ENCODE assay signal across 31 mouse cellular contexts in the genomic region with DNA sequence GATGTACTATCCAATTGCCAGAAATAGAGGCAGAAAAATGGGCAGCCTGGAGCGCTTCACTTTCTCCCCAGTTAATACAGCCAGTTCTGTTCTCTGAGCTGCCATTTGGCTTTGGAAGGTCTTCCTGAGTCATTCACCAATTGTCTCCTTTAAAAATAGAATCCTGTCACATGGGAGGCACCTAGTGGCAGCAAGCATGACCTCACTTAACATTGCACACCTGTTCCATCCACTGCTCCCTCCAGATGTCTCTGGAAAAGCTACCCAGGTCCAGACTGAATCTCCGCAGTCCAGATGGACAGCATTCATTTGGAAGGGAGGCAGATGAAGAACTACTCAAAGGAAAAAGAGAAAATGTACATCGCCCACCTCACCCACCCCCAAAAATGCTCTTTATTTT.
A peak's percentile ranks its signal among the peaks of the same experiment; 100 is the strongest.
DNase-seq lines count a peak whose midpoint lies in the region; ATAC-seq and TF ChIP-seq lines count a peak whose summit lies in the region.
"Had no signal": no experiment of that assay in that cellular context is flagged by ENCODE, and none has a peak within 500 bp of the region (broad histone marks: within the 10 kb centered on the region; RNA-seq: fewer than 3 reads in every experiment).

No protein-coding gene starts in this region.

- no peak overlapping the region for H3K4me3 ChIP-seq in heart, adult 2 months
- no peak overlapping the region for H3K4me3 ChIP-seq in heart, embryonic 11.5 days (ENCODE audit: low read depth, low read length)
- no peak overlapping the region for H3K4me3 ChIP-seq in kidney, embryonic 15.5 days (replicated peaks)
- H3K4me3 ChIP-seq in kidney, embryonic 16.5 days (ENCODE audit: low read length), result no peak overlapping the region
- no peak overlapping the region for H3K4me3 ChIP-seq in myocyte
- H3K4me3 ChIP-seq: embryonic facial prominence, embryonic 10.5 days; embryonic facial prominence, embryonic 15.5 days; forebrain, embryonic 12.5 days; heart, embryonic 15.5 days; hindbrain, embryonic 10.5 days; hindbrain, embryonic 15.5 days; left cerebral cortex, adult 2 months; midbrain, embryonic 10.5 days; midbrain, embryonic 15.5 days had no signal

- H3K9ac ChIP-seq in heart, adult 2 months (ENCODE audit: low read depth, low read length), result no peak overlapping the region
- H3K9ac ChIP-seq in heart, embryonic 11.5 days (ENCODE audit: low read depth, low read length), result no peak overlapping the region
- H3K9ac ChIP-seq in kidney, embryonic 15.5 days, result no peak overlapping the region
- no peak overlapping the region for H3K9ac ChIP-seq in kidney, embryonic 16.5 days (replicated peaks; ENCODE audit: low read length)
- H3K9ac ChIP-seq: embryonic facial prominence, embryonic 15.5 days; forebrain, embryonic 12.5 days; heart, embryonic 15.5 days; hindbrain, embryonic 15.5 days; liver, embryonic 14.5 days; midbrain, embryonic 15.5 days had no signal

- H3K4me1 ChIP-seq in heart, adult 2 months (ENCODE audit: control insufficient read depth, insufficient read depth, low read length), result peaks cover 4% of the 10 kb centered on the region; the same call in 1 of the 2 replicates
- H3K4me1 ChIP-seq in heart, embryonic 11.5 days (ENCODE audit: control insufficient read depth, insufficient read depth, low read length), result peaks cover 7% of the 10 kb centered on the region; the same call in 1 of the 2 replicates
- H3K4me1 ChIP-seq in kidney, embryonic 15.5 days, result peaks cover 10% of the 10 kb centered on the region; the same call in 1 of the 2 replicates
- 0 out of 2 replicates have a peak, but pooled peaks cover 10% of the 10 kb centered on the region for H3K4me1 ChIP-seq in kidney, embryonic 16.5 days (ENCODE audit: insufficient read depth, low read length)
- H3K4me1 ChIP-seq: forebrain, embryonic 12.5 days; hindbrain, embryonic 15.5 days; midbrain, embryonic 15.5 days had no signal

- no peak for TF ChIP-seq POLR2A in heart, adult 2 months (IDR thresholded peaks at IDR 0.05; ENCODE audit: insufficient read depth, low read depth, low read length)
- no peak for TF ChIP-seq POLR2A in myocyte (IDR thresholded peaks at IDR 0.05; ENCODE audit: insufficient read length, low read depth)

- no peak for ATAC-seq in heart, embryonic 11.5 days (replicated peaks; ENCODE audit: insufficient number of reproducible peaks, low FRiP score, low TSS enrichment)
- ATAC-seq in kidney, embryonic 15.5 days (replicated peaks; ENCODE audit: low FRiP score), result no peak
- ATAC-seq in kidney, embryonic 16.5 days (ENCODE audit: low FRiP score, low TSS enrichment), result no peak
- ATAC-seq: inflammation-experienced regulatory T-cells, adult 6 months; midbrain, embryonic 15.5 days had no signal

- DNase-seq in gastrocnemius, adult 18-20 months (ENCODE audit: low spot score), result peak; percentile 46
- no peak for DNase-seq in gastrocnemius, postnatal 36 days
- peak in 1 of 2 experiments; percentile 18 for DNase-seq in heart, adult 2 months
- no peak for DNase-seq in left cerebral cortex, postnatal 25 days (ENCODE audit: low spot score in 2 of 2)
- DNase-seq: adrenal gland, postnatal 25 days; cerebellum, adult 8-10 months; cerebellum, postnatal 25 days; kidney, adult 8-10 months; kidney, postnatal 25 days; liver; lung, adult 2 months; right cerebral cortex, postnatal 25 days; spleen, adult 18-20 months; thymus, postnatal 14 days had no signal

- no peaks in the 10 kb centered on the region for H3K9me3 ChIP-seq in heart, embryonic 11.5 days (replicated peaks; ENCODE audit: control insufficient read depth, low read length)
- no peaks in the 10 kb centered on the region for H3K9me3 ChIP-seq in kidney, embryonic 15.5 days (replicated peaks)
- no peaks in the 10 kb centered on the region for H3K9me3 ChIP-seq in kidney, embryonic 16.5 days (ENCODE audit: low read length)
- H3K9me3 ChIP-seq: embryonic facial prominence, embryonic 10.5 days; embryonic facial prominence, embryonic 15.5 days; forebrain, embryonic 12.5 days; heart, embryonic 15.5 days; hindbrain, embryonic 10.5 days; hindbrain, embryonic 15.5 days; midbrain, embryonic 10.5 days; midbrain, embryonic 15.5 days had no signal

- TF ChIP-seq CTCF in heart, adult 2 months (IDR thresholded peaks at IDR 0.05), result peak; percentile 18; the same call in 1 of the 2 replicates

- no peaks in the 10 kb centered on the region for H3K79me2 ChIP-seq in heart, adult 2 months (replicated peaks; ENCODE audit: control insufficient read depth, insufficient read depth, low read length)
- H3K79me2 ChIP-seq in myocyte (ENCODE audit: control insufficient read depth, insufficient read depth), result no peaks in the 10 kb centered on the region

- WGBS in heart, adult 2 months, result 75% methylated on average over 3 of the region's 3 CpGs
- WGBS in heart, embryonic 11.5 days (ENCODE audit: insufficient replicate concordance), result 77% methylated on average over 3 of the region's 3 CpGs
- 66% methylated on average over 3 of the region's 3 CpGs for WGBS in kidney, embryonic 15.5 days
- 74% methylated on average over 3 of the region's 3 CpGs for WGBS in kidney, embryonic 16.5 days

- no peak overlapping the region for H3ac ChIP-seq in myocyte (ENCODE audit: control insufficient read depth, insufficient read length)

- H3K27ac ChIP-seq in heart, adult 2 months, result peak overlapping the region; percentile 27
- no peak overlapping the region for H3K27ac ChIP-seq in heart, embryonic 11.5 days (ENCODE audit: low read depth, low read length)
- 0 out of 2 replicates have a peak overlapping the region, but pooled peaks have one; percentile 32 for H3K27ac ChIP-seq in kidney, embryonic 15.5 days
- H3K27ac ChIP-seq in kidney, embryonic 16.5 days (ENCODE audit: low read length), result no peak overlapping the region
- H3K27ac ChIP-seq: embryonic facial prominence, embryonic 10.5 days; embryonic facial prominence, embryonic 15.5 days; forebrain, embryonic 12.5 days; heart, embryonic 15.5 days; hindbrain, embryonic 10.5 days; hindbrain, embryonic 15.5 days; left cerebral cortex, adult 2 months; liver, embryonic 14.5 days; midbrain, embryonic 10.5 days; midbrain, embryonic 15.5 days had no signal

- no peak overlapping the region for H3K4me2 ChIP-seq in heart, embryonic 11.5 days
- no peak overlapping the region for H3K4me2 ChIP-seq in kidney, embryonic 15.5 days
- H3K4me2 ChIP-seq in kidney, embryonic 16.5 days (replicated peaks; ENCODE audit: low read depth, low read length), result no peak overlapping the region
- peak overlapping the region; percentile 8 for H3K4me2 ChIP-seq in myocyte (ENCODE audit: low read depth)
- H3K4me2 ChIP-seq: embryonic facial prominence, embryonic 15.5 days; forebrain, embryonic 12.5 days; heart, embryonic 15.5 days; hindbrain, embryonic 15.5 days; midbrain, embryonic 15.5 days had no signal

- no peaks in the 10 kb centered on the region for H3K36me3 ChIP-seq in heart, adult 2 months (ENCODE audit: control insufficient read depth, insufficient read depth, low read length)
- H3K36me3 ChIP-seq in heart, embryonic 11.5 days (ENCODE audit: control insufficient read depth, insufficient read depth, low read length), result no peaks in the 10 kb centered on the region
- no peaks in the 10 kb centered on the region for H3K36me3 ChIP-seq in kidney, embryonic 15.5 days
- no peaks in the 10 kb centered on the region for H3K36me3 ChIP-seq in kidney, embryonic 16.5 days (ENCODE audit: insufficient read depth, low read length)
- no peaks in the 10 kb centered on the region for H3K36me3 ChIP-seq in myocyte (ENCODE audit: control insufficient read depth, insufficient read depth)
- H3K36me3 ChIP-seq: embryonic facial prominence, embryonic 10.5 days; embryonic facial prominence, embryonic 15.5 days; forebrain, embryonic 12.5 days; G1E; heart, embryonic 15.5 days; hindbrain, embryonic 10.5 days; hindbrain, embryonic 15.5 days; midbrain, embryonic 10.5 days; midbrain, embryonic 15.5 days had no signal

- peak; percentile 60; the same call in 1 of the 2 replicates for TF ChIP-seq EP300 in heart, adult 2 months (IDR thresholded peaks at IDR 0.05; ENCODE audit: insufficient read depth, low read depth, low read length)

- intact Hi-C loops in gastrocnemius, postnatal 36 days (cut with DNase I), result no loop called here
- intact Hi-C loops in heart, adult 2 months (cut with DNase I), result no loop called here
- intact Hi-C loops in left cerebral cortex, postnatal 25 days (cut with DNase I), result no loop called here

- no peaks in the 10 kb centered on the region for H3K27me3 ChIP-seq in heart, adult 2 months (ENCODE audit: control insufficient read depth, insufficient read depth, low read length)
- H3K27me3 ChIP-seq in heart, embryonic 11.5 days (ENCODE audit: control insufficient read depth, insufficient read depth, low read length), result no peaks in the 10 kb centered on the region
- H3K27me3 ChIP-seq in kidney, embryonic 15.5 days, result no peaks in the 10 kb centered on the region
- no peaks in the 10 kb centered on the region; the same call in 1 of the 2 replicates for H3K27me3 ChIP-seq in kidney, embryonic 16.5 days (ENCODE audit: insufficient read depth, low read length)
- H3K27me3 ChIP-seq in myocyte (ENCODE audit: control insufficient read depth, insufficient read depth, insufficient read length), result no peaks in the 10 kb centered on the region
- H3K27me3 ChIP-seq: CH12.LX; embryonic facial prominence, embryonic 15.5 days; forebrain, embryonic 12.5 days; heart, embryonic 15.5 days; hindbrain, embryonic 15.5 days; midbrain, embryonic 15.5 days had no signal

TF ChIP-seq in myocyte, 11 proteins besides CTCF, POLR2A, EP300 and RAD21:
- TF ChIP-seq USF1 (IDR thresholded peaks at IDR 0.05; ENCODE audit: low read depth), result peak; percentile 49
- TF ChIP-seq MYOG (IDR thresholded peaks at IDR 0.05; ENCODE audit: control insufficient read depth in 1 of 3, insufficient read depth in 1 of 3, insufficient read length in 2 of 3, low read depth in 2 of 3), result peak in 2 of 3 experiments; percentile 68 to 76
- TF ChIP-seq SRF (IDR thresholded peaks at IDR 0.05; ENCODE audit: control insufficient read depth, insufficient read length, low read depth), result no peak
- peak in 2 of 3 experiments; percentile 70 to 93 for TF ChIP-seq MYOD1 (IDR thresholded peaks at IDR 0.05; ENCODE audit: control insufficient read depth in 1 of 3, insufficient read length in 2 of 3, low read depth in 2 of 3)
- TF ChIP-seq TCF12 (IDR thresholded peaks at IDR 0.05; ENCODE audit: insufficient read depth, poor library complexity, severe bottlenecking), result peak; percentile 63
- no peak for TF ChIP-seq E2F4 (IDR thresholded peaks at IDR 0.05; ENCODE audit: insufficient read depth)
- no peak for TF ChIP-seq POLR2AphosphoS2 (IDR thresholded peaks at IDR 0.05; ENCODE audit: insufficient read length, low read depth)
- TF ChIP-seq MAX (IDR thresholded peaks at IDR 0.05; ENCODE audit: low read depth), result no peak

Comparison
In these comparisons a context has a peak if more than half of its experiments do, and no peak if none do; other contexts are left out.
1. H3K27ac ChIP-seq: peak in heart, adult 2 months (single experiment) and kidney, embryonic 15.5 days (single experiment); none in heart, embryonic 11.5 days (single experiment) and kidney, embryonic 16.5 days (single experiment).